Mouse (Mus musculus): Measurements from ENCODE around the gene Tns3.

DNA sequence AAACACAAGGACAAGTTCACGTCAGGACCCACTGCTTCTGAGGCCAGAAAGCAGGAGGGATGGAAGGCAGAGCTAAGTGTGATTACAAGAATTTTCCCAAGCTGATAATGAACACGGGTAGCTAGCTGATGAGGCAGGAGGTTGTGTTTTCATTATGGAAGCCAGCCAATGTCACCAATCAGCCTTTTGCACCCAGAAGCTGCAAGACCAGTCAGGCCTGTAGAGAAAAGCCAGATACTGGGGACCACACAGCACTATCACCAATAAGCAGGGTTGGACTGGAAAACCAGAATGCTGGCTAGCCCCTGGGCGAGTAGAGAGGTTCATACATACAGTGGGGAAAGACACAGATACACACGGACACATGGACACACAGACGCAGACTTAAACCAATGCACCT lies 73.1 kb downstream of the Tns3 start:
- TF ChIP-seq POLR2A (IDR thresholded peaks at IDR 0.05; ENCODE audit: insufficient read depth, low read depth, low read length) (no peak), CTCF (IDR thresholded peaks at IDR 0.05; ENCODE audit: insufficient read depth, low read depth, low read length) (no peak)
